Mouse (Mus musculus) hindbrain, embryonic 10.5 days (tissue): ENCODE measurements around the gene Tceanc. TPM values are rescaled to one million over a fixed set of nuclear protein-coding genes. Genes with fewer than 3 reads are reported as not detected.

Experiments
- DNase-seq: peaks from one replicate; pipeline ENCODE4 v3.0.0-alpha.2; 2017; ENCODE audit warnings: low spot score
- H3K27ac ChIP-seq: fragments of 300-500 bp; sonication (generic); 2 replicates; pipeline ENCODE4 v1.5.1; 2016; ENCODE audit warnings: mild to moderate bottlenecking, moderate library complexity
- H3K27me3 ChIP-seq: fragments of 300-500 bp; sonication (generic); 2 replicates; pipeline ENCODE4 v1.6.1; 2016; ENCODE audit warnings: mild to moderate bottlenecking; ENCODE audit not compliant: poor library complexity, insufficient read depth, severe bottlenecking
- H3K36me3 ChIP-seq: fragments of 300-500 bp; sonication (generic); 2 replicates; pipeline ENCODE4 v1.6.1; 2016; ENCODE audit warnings: mild to moderate bottlenecking, moderate library complexity
- H3K4me1 ChIP-seq: fragments of 300-500 bp; sonication (generic); replicated peaks from 2 replicates; pipeline ENCODE4 v1.6.1; 2016; ENCODE audit warnings: mild to moderate bottlenecking
- H3K4me3 ChIP-seq: fragments of 300-500 bp; sonication (generic); 2 replicates; pipeline ENCODE4 v1.5.1; 2016; ENCODE audit warnings: mild to moderate bottlenecking, moderate library complexity
- H3K9me3 ChIP-seq: fragments of 300-500 bp; sonication (generic); 2 replicates; pipeline ENCODE4 v1.6.1; 2016; ENCODE audit warnings: mild to moderate bottlenecking, moderate library complexity
- WGBS: fragments of 180-500 bp; shearing (Covaris S2); methylation state at CpG from one replicate; pipeline ENCODE4 v1.1.7; 2016; 5-methylcytosine and 5-hydroxymethylcytosine counted together
- polyA plus RNA-seq: library from polyadenylated mRNA; unstranded; fragments of >200 nt; fragmentation: Nextera tagmentation; extraction: Ambion mirVana; gene quantifications from 2 replicates; pipeline ENCODE4 v1.2.1, GENCODE M21; 2016

The Tceanc gene
- polyA plus RNA-seq, 1 experiment from 2014 or later = 10.3 TPM

- Histone ChIP-seq H3K27ac (no peak overlapping the region), H3K4me1 (no peaks in the 10 kb centered on the region), H3K4me3 (no peak overlapping the region), H3K27me3 (peaks cover 20% of the 10 kb centered on the region), H3K9me3 (no peaks in the 10 kb centered on the region), H3K36me3 (peaks cover 11% of the 10 kb centered on the region)
- 84% methylated on average over 6 of the region's 6 CpGs for WGBS
- DNase-seq = no peak
These were observed 41.0 kb downstream of the Tceanc start for GRCm38 (mm10) chrX:166477393-166477792.

DNA sequence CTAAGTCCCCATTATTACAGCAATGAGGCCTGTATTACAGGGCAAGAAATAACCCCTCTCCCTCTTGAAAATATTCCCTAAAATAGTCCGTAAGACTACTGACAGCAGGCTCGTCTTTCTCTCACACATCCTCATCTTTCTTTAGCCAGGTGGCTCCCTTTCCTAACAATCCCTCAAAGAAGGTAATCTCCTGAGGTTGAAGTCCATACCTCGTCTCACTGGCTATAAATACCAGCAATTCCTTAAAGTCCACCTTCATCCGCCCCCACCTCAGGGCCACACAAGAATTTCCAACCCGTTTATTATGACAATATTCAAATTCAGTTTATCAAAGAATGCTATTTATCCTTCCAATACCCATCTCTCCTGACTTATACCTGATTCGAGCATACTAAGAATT is 45.8 kb downstream of the Tceanc start:
- no peak overlapping the region for H3K27ac ChIP-seq
- DNase-seq = no peak
- H3K4me3 ChIP-seq = no peak overlapping the region
- peaks cover 38% of the 10 kb centered on the region for H3K36me3 ChIP-seq
- no peaks in the 10 kb centered on the region for H3K4me1 ChIP-seq
- H3K9me3 ChIP-seq = no peaks in the 10 kb centered on the region
- WGBS = 85% methylated on average over 6 of the region's 6 CpGs
- H3K27me3 ChIP-seq = peaks cover 17% of the 10 kb centered on the region; the same call in 1 of the 2 replicates

DNA sequence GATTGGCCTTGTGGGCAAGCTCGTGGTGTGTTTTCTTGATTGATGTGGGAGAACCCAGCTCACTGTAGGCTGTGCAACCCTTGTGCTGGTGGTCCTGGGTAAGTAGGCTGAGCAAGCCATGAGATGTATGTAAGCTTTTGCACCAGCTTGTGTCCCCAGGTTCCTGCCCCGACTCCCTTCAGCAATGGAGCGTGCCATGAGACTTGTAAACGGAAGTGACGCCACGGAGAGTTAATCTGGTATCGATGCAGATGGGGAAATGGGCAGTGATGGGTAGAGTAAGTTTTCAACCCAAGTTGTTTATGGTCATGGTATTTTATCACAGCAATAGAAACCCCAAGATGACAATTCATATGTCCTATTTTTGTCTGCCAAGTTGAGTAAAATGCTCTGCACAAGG is 50.0 kb downstream of the Tceanc start:
- peaks cover 37% of the 10 kb centered on the region for H3K36me3 ChIP-seq
- no peak overlapping the region for H3K27ac ChIP-seq
- DNase-seq = no peak
- no peak overlapping the region for H3K4me3 ChIP-seq
- H3K27me3 ChIP-seq = peaks cover 13% of the 10 kb centered on the region; the same call in 1 of the 2 replicates
- no peaks in the 10 kb centered on the region for H3K4me1 ChIP-seq
- WGBS = 92% methylated on average over 7 of the region's 7 CpGs
- H3K9me3 ChIP-seq = no peaks in the 10 kb centered on the region

DNA sequence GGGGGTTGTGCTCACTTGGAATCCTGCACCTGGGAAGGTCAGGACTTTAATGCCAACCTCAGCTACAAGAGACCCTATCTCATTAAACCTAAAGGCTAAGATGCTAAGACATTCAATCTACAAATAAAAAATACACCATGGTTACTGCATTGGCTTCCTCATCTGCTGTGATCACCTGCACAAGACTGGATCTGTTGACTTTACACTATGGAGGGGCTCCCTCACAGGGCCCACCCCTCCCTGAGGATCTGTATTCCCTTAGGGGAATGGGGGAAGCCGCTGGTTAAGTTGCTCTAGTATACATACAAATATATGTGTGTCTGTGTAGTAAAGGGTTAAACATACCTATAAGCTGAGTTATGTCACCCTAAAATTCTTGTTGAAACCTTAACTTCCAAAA is 62.8 kb downstream of the Tceanc start:
- H3K4me3 ChIP-seq = no peak overlapping the region
- no peak overlapping the region for H3K27ac ChIP-seq
- H3K4me1 ChIP-seq = no peaks in the 10 kb centered on the region
- peaks cover 11% of the 10 kb centered on the region for H3K27me3 ChIP-seq
- 96% methylated on average over 1 of the region's 1 CpGs for WGBS
- H3K9me3 ChIP-seq = no peaks in the 10 kb centered on the region
- H3K36me3 ChIP-seq = peaks cover 46% of the 10 kb centered on the region
- no peak for DNase-seq

- peaks cover 46% of the 10 kb centered on the region for H3K36me3 ChIP-seq
- DNase-seq = no peak
- 76% methylated on average over 3 of the region's 3 CpGs for WGBS
- H3K4me3 ChIP-seq = no peak overlapping the region
- no peaks in the 10 kb centered on the region for H3K4me1 ChIP-seq
- no peaks in the 10 kb centered on the region for H3K9me3 ChIP-seq
- peaks cover 14% of the 10 kb centered on the region for H3K27me3 ChIP-seq
- no peak overlapping the region for H3K27ac ChIP-seq
These were observed 64.0 kb downstream of the Tceanc start for GRCm38 (mm10) chrX:166454331-166454730.

DNA sequence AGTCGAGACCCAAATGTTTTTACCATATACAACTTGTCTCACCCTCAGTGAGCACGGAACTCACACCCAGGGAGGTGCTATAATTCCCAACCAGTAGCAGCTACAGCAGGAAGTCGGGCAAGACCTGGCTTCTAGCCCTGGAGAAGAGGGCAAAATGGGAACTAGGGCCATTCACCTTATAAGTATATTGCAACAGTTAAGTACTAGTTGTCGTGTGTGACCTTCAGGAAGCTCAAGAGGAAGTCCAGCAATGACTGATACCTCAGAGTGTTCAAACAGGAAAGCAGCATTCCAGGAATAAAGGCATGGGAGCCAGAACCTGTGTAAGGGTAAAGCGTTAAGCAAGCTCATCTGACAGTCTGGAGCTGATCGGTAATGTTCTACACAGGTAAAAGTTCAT is 64.8 kb downstream of the Tceanc start:
- no peak for DNase-seq
- H3K9me3 ChIP-seq = no peaks in the 10 kb centered on the region
- peaks cover 50% of the 10 kb centered on the region for H3K36me3 ChIP-seq
- no peak overlapping the region for H3K4me3 ChIP-seq
- H3K27me3 ChIP-seq = peaks cover 14% of the 10 kb centered on the region
- WGBS = 86% methylated on average over 6 of the region's 6 CpGs
- H3K27ac ChIP-seq = no peak overlapping the region
- H3K4me1 ChIP-seq = no peaks in the 10 kb centered on the region

Other genes with a start within 250 kb of the Tceanc start
- gene Trappc2, start 78.0 kb downstream of the Tceanc start, polyA plus RNA-seq = 37.0 and 43.5 TPM in 2 replicates
- gene Ofd1, start 77.9 kb downstream of the Tceanc start, polyA plus RNA-seq = 6.2 and 7.0 TPM in 2 replicates
- 43.3 and 44.8 TPM in 2 replicates for gene Rab9, start 38.7 kb downstream of the Tceanc start, polyA plus RNA-seq
- 3.2 and 3.9 TPM in 2 replicates for gene Egfl6, start 67.2 kb upstream of the Tceanc start, polyA plus RNA-seq